Mouse (Mus musculus) erythroid progenitor cell, adult 5-6 weeks (primary cell): ENCODE measurements around the gene Echdc3. TPM values are rescaled to one million over a fixed set of nuclear protein-coding genes. Genes with fewer than 3 reads are reported as not detected.

Experiments
- ATAC-seq: replicated peaks from 2 replicates; pipeline ENCODE4 v1.8.0; 2016; ENCODE audit warnings: moderate number of reproducible peaks, mild to moderate bottlenecking, moderate TSS enrichment, inconsistent platforms; ENCODE audit not compliant: poor library complexity, low FRiP score, severe bottlenecking
- total RNA-seq, 2 experiments: library from RNA; stranded (forward) in 1 of 2; stranded (reverse) in 1 of 2; fragments of 150-400 nt in 1 of 2; fragments of 186-747, 209-891 nt in 1 of 2; gene quantifications; 2 replicates each; pipeline versions ENCODE4 v1.2.3 to v1.2.4; 2015 to 2017; ENCODE audit warnings: low replicate concordance in 2 of 2

Echdc3 gene
- total RNA-seq (2015; ENCODE audit: low replicate concordance) (not detected in 2 replicates), total RNA-seq (2017; ENCODE audit: low replicate concordance) (not detected in 2 replicates)

DNA sequence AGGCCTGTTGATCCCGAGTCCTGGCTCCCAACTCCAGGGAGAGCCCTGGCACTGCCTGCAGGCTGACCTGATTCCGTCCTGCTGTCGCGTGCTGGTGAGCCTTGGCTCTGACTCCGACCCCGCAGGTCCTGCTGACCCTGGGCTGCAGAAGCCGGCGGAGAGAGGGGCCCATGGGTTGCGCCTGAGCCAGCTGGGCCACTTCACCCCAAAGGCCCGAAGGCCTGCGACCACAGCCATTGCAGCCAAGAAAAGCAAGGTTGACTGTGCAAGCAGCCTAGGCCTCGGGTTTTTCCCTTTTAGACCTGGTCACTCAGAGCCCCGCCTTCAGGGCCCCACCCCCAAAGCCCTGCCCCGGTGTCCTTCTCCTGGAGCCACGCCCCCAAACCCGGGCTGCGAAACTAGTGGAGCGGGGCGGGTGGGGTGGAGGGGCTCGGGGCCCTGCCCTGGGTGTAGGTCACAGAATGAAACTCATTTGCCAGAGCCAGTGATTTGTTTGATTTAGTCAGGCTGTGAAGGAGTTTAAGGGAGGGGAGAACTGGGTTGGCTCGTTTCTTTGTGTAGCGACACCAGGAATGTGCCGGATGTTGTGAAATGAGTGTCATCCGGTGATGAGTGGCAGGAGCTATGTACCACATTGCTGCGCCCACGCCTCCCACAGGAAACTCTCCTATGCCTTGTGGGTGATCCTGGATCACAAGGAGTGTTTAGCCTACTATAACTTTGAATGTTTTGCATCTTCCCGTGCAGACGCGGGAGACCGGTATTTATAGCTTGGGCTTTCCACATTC, at the start of gene Echdc3:
TSS of gene Echdc3 (minus strand) at position 310 of the 788 bp plus-strand sequence.
- ATAC-seq: peak; percentile 70

DNA sequence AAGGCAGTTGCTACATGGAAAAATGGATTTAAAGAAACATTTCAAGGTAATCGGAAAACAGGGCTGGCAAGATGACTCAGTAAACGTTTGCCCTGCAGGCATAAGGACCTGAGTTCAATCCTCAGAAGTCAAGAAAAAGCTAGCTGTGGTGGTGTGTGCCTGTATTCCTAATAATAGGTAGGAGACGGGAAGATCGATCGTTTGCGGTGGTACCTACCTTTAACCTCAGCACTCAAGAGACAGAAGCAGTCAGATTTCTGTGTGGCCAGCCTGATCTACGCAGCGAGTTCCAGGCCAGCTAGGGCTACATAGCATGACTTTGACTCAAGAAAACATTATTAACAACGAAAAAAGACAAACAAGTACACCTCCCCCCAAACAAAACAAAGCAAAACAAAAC, 48.9 kb upstream of the Echdc3 start:
- ATAC-seq: no peak

DNA sequence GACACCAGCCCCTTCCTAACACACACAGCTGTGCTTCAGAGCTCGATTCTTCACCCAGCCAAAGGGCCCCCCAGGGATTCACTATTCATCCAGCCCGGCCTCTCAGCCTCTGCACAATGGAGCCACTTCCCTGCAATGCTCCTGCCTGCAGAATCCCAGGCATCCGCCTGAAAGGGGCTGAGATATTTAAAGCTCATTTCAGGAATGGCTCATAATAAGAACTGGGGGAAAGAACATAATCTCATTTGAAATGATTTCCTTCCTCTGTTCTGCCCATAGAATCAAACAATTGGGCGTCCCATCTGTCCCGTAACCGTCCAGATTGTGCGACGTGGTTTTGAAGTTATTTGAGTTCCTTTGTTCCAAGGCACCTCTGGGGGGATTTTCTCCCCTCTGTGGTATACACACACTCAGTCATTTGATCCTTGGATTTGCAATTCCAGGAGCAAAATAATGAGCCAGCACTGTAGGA, 48.4 kb upstream of the Echdc3 start:
- no peak for ATAC-seq

DNA sequence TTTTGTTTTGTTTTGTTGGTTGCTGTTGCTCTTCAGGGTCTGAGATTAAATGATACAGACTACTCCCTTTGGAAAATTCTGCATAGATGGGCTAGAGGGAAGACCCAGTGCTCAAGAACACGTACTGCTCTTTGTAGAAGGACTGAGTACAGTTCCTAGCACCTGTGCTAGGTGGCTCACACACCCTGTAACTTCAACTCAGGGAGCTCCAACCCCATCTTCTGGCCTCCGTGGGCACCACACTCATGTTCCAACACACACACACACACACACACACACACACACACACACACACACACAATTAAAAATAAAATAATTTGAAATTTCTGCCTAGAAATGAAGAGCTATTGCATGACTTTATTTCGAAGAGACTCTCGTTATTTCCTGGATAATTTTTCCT, 47.8 kb upstream of the Echdc3 start:
- no peak for ATAC-seq

DNA sequence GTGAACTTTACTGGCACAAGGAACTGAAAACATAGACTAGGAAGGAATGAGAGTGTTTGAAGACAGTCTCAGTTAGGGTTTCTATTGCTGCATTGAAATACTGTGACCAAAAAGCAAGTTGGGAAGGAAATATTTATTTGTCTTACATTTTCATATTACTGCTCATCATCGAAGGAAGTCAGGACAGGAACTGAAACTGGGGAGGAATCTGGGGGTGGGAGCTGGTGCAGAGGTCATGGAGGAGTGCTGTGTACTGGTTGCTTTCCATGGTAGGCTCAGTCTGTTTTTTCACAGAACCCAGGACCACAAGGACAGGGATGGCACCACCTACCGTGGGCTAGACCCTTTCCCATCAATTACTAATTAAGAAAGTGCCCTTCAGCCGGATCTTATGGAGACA, 46.3 kb upstream of the Echdc3 start:
- ATAC-seq: no peak

DNA sequence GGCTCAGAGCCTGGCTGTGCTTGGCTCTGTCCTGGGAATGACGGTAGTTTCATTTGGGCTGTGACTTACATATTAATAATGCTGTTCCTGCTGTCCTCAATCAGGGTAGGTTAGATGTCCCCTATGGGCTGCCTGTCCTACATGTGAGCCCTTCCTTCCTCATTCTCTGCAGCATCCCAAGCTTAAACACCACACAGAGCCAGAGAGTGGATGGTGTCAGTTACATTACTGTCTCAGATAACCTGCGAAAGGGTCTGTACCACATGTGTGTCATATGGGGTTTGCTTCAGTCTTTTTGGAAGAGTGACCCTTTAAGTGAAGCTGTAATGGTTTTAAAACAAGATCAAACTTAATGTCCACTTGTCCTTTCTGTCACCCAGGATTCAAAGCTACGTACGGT, 45.2 kb upstream of the Echdc3 start:
- no peak for ATAC-seq

DNA sequence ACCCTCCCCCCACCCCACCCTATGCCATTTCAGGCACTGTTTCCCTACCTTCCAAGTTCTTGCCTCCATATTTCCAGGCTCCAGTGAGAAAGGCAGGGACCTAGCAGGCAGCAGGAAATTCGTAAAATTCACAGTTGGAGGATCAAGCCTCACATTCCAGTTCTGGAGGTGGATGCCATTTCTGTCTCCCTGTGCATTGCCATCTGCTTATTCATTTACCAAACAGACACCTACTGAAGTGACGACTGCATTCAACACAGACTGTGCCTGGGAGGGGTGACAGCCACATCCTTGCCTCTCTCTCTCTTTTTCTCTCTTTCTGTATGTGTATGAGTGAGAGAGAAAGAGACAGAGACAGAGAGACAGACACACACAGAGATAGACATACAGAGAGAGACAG, 44.3 kb upstream of the Echdc3 start:
- no peak for ATAC-seq

DNA sequence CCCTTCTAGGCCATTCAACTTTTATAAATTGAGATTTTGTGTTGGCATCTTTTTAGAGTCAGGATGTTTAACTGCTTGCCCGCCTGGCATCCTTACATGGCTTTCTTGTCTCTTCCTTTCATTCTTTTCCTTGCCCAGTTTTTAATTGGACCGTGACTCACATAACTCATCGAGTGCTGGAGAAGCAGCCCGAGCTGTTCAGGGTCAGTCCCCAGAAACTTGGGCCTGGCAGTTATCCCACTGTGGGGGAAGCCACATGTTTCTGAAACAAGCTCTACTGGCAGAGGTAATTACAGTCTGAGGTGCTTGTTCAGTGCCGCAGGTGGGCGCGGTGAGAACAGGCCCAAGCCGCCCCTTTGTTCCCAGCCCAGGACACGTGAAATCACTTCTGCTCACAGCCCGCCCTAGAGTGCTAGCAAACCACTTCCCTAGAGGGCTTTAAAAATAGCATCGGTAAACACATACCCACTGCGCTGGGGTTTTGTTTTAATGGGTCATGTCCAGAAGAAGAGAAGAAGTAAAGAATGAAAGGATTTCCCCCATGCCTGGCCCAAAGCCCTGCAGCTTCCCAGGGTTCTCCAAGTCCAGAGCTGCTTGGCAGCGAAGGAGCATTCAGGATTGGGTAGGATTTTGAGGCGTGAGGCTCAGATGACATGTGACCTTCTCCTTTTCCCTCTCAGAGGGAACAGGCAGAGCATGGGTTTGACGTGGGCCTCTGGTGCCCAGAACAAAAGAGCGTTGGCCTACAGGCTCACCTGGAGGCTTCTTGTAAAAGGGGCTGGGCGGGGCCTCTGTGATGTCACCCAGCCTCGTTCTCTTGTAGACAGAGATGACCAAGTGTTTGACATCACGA, 43.4 kb upstream of the Echdc3 start:
- 0 out of 2 replicates have a peak, but pooled peaks have one; percentile 26 for ATAC-seq

DNA sequence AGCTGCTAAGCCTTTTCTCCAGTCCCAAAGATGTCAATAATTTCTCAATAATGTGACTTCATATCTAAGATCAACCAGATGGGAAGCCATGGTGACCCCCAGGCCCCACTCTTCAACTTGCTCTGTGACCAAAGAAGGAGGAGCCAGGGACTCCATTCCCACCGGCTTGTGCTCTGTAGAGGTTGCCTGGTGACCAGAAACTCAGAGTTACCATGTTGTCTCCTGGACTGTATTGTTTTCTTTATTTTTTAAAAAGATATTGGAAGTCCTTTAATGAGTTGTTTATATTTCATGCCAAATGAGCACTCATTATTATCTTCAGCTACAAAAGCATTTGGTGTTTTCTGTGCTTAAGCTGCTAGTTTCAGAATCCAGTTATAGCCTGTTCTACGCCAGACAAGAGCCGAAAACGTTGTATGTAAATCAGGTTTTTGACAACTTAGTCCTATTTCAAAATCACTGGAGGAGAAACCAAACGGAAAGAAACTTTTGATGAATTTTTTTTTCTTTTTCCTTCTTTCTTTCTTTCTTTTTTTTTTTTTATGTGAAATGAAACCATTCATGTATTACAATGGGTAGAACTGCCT, 42.7 kb upstream of the Echdc3 start:
- no peak for ATAC-seq

DNA sequence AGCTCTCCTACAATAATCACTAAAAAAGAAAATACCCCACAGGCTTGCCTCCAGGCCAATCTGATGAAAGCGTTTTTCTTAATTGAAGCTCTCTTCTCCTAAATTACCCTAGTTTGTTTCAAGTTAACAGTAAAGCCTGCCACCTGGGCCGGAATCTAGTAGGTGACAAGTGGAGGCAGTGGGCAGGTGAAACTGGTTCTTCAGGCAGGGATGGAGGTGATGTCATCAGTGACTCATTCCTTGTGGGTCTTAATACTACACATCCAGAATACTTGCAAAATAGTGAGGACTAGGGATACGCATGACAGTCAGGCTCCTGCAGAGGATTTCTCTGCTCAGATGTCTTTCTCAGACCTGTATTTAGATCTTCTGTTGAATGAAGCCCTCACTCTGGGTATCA, 39.7 kb upstream of the Echdc3 start:
- no peak for ATAC-seq

DNA sequence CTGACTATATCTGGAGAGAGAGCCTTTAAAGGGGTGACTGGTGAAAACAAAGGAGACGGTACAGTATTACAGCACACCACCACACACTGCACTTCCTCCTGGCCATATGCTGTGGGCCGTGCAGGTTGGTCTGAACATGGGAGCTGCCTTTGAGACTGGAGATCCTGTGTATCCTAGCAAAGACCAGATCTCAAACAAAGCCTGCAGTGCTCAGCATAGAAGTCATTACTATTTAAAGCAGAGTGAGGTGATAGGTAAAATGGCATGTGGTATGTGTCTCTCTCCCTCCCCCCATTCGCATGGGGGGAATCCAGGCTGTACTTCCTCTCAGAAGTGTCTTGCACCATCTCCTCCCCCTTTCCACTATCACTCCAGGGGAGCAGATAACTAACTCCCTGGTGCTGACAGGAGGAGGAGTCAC, 38.3 kb upstream of the Echdc3 start:
- no peak for ATAC-seq

DNA sequence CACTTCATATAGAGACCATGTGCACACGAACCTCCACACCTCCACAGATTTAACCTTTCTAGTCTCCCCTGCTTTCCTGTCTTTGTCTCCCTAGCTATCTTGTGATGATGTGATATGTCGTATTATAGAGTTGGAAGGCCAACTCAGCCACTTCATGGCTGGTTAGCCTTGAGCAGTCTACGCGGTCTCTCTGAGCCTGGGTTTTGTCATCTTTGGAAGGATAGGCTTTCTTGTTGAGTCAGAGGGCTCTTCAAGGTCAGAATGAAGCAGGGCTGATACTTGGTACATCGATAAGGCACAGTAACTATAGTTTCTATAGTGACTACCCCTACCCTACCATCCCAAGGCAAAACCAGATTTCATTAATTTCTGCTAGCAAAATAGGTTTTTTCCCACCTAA, 28.6 kb upstream of the Echdc3 start:
- no peak for ATAC-seq

DNA sequence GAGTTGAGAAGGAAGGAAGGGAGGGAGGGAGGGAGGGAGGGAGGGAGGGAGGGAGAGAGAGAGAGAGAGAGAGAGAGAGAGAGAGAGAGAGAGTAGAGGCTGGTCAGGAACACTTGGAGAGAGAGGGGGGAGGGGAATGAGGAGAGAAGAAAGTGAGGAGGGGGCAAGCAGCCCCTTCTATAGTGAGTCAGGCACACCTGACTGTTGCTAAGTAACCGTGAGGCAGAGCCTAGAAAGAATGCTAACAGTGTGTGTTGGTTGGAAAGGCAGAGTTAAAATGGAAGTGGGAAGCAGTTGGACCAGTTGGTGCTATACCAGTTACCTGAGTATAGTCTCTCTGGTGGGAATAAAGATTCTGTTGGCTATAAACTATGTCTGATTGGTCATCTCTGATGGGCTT, 27.2 kb upstream of the Echdc3 start:
- ATAC-seq: no peak

DNA sequence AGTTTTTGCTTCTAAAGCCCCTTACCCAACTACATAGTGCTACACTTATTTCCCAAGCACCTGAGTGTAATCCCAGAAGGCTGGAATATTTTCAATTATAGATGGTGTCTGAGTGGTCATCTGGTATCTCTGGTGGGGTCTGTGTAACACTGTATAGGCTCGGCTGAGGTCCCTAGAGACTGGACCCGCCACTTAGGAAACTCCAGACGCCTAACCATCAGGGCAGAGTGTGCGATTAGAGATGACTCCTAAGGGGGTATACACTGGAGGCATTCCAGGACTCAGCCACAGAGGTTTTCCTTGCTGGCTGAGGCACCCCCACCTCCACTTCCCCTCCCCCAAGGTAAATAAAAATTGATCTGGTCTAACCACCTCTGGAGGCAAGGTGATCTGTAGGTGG, 26.5 kb upstream of the Echdc3 start:
- ATAC-seq: no peak

DNA sequence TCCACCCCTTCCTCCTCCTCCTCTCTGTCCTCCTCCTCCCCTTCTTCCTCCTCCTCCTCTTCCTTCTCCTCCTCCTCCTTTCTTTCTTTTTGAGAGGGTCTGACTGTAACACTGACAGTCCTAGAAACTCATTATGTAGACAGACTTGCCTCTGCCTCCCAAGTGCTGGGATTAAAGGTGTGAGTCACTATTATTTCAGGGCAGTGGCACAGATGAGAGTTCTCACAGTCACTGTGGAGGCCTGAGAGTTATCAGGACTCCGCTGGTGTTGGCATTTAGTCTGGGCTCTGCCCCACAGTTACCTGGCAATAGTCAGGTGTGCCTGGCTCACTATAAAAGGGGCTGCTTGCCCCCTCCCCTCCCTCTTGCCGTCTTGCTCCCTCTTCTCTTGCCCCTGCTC, 25.8 kb upstream of the Echdc3 start:
- no peak for ATAC-seq

DNA sequence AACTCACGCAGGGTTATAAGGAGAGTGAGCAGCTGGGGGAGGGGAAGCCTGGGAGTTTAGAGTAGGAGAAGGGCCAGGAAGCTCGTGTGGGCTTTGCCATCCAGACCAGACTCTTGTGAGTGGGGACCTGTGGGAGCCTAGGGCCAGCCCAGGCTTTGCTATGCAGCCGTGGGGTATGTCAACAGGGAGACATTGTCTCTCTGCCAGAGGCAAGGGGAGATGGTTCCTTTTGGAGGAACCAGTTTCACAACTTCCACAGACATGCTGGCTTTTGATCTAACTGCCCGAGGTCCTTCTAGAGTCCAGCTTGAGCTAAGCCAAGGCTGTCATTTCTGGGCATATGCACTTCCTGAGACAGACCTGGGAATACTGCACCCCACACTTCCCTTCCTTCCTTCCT, 25.4 kb upstream of the Echdc3 start:
- no peak for ATAC-seq

DNA sequence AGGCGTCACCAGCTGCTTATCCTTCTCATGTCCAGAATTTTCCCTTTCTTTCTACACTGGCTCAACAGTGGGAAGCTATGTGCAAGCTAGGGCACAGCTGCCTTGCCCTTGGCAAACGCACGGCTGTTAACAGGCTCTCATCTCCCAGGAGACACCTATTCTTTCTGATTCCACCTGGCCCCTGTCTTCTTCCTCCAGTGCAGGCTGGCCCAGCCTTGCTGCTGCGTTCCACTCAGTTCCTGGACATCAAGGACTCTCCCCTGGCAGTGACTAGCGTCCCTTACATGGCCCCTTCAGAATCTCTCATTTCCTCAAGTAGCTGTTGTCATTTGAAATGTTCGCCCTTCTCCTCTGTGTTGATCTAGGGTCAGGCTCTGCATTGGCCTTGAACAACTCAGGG, 20.5 kb upstream of the Echdc3 start:
- ATAC-seq: no peak

DNA sequence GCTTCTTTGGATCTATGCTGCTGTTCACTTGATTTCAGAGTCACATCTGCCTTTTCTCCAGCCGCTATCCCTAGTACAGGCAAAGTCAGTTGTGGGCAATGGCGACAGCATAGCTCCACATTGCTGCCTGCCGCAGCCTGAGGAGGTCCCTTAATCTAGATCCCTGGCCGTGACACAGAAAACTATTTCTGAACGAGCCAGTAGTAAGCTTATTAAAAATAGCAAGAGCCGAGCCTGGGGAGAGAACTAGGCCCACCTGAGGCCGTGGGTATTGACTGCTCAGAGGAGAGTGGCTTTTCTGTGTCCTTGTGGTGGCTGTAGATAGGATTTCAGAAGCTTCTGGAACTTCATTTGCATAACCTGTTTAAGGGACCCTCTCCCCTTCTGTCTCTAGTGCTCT, 19.9 kb upstream of the Echdc3 start:
- ATAC-seq: no peak

DNA sequence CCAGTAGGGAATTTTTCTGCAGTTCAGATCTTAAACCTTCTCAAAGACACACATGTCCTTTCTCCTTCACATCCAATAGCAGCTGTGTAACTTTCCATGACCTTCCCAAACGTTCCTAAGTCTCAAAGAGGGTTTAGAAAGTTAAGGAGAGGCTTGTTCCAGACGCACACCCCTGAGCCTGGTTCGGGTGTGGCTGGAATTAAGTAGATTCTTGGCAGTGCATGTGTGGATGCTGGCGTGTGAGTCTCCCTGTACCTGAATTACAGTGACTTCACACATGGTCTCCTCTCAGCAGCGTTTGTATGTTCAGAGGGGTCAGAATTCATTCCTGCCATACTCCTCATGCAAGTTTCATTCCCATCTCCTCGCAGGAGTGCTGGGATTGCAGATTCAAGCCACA, 18.0 kb upstream of the Echdc3 start:
- no peak for ATAC-seq

DNA sequence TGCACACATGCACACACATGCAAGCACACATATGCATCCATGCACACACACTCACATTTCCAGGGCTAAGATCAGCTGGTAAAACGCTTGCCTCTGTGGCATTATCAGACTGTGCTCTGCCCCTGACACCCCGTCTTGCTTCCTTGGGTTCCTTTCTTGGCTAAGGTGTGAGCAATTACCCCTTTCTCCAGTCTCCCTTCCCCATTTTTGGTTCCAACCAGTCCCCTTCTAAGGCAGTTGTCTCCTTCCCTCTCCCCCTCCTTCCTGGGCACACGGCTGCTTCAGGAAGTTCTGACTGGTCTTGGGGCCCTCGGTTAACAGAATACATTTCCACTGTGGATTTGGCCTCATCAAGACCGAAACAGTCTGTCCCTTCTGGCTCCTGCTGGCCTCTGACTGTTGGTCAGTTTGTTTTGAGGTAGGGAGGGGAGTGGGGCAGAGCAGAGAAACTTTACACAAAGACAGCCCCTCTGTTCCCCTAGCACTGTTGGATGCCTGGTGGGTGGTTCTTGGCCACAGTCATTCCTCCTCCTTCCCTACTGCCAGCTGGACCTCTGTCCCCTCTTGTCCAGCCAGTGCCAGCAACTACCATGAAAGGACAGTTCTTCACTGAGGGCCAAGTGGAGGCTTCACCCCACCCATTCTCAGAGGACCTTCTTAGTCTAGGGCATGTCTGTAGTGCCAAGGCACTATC, 16.9 kb upstream of the Echdc3 start:
- ATAC-seq: no peak
